Mouse (Mus musculus): Measurements from ENCODE around the gene Kif5a. TPM values are rescaled to one million over a fixed set of nuclear protein-coding genes. Genes with fewer than 3 reads are reported as not detected.
A peak's percentile ranks its signal among the peaks of the same experiment; 100 is the strongest.

Kif5a gene
- total RNA-seq, 1 experiment = 6.2 TPM

DNA sequence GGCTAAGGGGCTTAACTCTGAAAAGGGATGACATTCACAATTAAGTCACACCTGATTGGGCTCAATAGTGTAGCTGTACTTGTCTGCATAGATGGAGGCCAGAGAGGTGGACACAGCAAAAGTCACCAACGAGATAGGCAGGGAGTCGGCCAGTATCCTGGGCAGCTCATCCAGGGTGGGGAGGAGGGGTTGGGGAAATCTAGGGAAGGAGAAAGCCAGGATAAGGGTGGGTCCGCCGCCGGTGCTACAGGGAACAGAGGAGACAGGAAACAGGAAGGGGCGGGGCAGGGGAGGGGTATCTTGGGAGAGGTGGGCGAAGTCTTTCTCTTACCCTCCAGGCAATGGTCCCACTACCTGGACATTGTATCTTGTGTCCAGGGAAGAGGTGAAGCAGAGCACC lies 86.4 kb downstream of the Kif5a start:
- peaks cover 5 to 22% of the 10 kb centered on the region in 2 experiments for H3K4me1 ChIP-seq (ENCODE audit: control insufficient read depth in 2 of 2, insufficient read depth in 2 of 2, low read length in 2 of 2, poor library complexity in 1 of 2)
- no peaks in the 10 kb centered on the region for H3K9me3 ChIP-seq (ENCODE audit: control insufficient read depth, insufficient read depth, low read depth, low read length)
- no peak for DNase-seq (ENCODE audit: low read depth, low spot score)
- peak overlapping the region; percentile 42 to 62 for H3K4me3 ChIP-seq (ENCODE audit: insufficient read depth in 1 of 2, low read depth in 1 of 2, low read length in 2 of 2, poor library complexity in 1 of 2, severe bottlenecking in 1 of 2)
- H3K27ac ChIP-seq (ENCODE audit: insufficient read depth, low read depth, low read length, poor library complexity, severe bottlenecking) = no peak overlapping the region
- TF ChIP-seq ZC3H11A (IDR thresholded peaks at IDR 0.05; ENCODE audit: borderline replicate concordance, low read depth, low read length) (no peak), MAFK (IDR thresholded peaks at IDR 0.05; ENCODE audit: insufficient read depth, low read depth, low read length) (no peak), HCFC1 (IDR thresholded peaks at IDR 0.05; ENCODE audit: borderline replicate concordance, insufficient read depth, low read length) (no peak), ZNF384 (IDR thresholded peaks at IDR 0.05; ENCODE audit: low read depth, low read length) (no peak), CHD2 (IDR thresholded peaks at IDR 0.05; ENCODE audit: low read depth, low read length) (no peak)
- H3K36me3 ChIP-seq (ENCODE audit: control insufficient read depth, insufficient read depth, low read length, poor library complexity, severe bottlenecking) = no peaks in the 10 kb centered on the region
- in situ Hi-C loops (cut with MboI; ENCODE audit: low sequenced_read_pairs in 2 of 2, unreplicated experiment in 2 of 2) = no loop called here
- H3K9ac ChIP-seq (ENCODE audit: insufficient read depth, low read depth, low read length, poor library complexity, severe bottlenecking) = no peak overlapping the region

DNA sequence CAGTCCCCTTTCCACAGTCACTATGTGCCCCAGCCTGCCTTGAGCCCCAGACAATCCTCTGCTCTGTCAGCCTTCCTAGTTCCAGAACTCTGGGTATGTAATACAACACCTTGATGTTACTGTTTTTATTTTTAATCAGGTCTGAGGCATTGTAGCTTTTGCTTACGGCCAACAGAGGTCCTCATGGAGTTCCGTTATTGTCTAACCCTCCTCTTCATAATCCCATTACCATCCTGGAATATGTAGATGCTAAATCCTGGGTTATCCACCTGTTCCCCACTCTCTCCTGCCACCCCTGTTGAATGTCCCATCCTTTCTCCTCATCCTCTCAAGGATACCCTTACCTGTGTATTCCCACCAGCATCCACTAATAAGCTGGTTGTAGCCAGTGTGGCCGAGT lies 86.9 kb downstream of the Kif5a start:
- in situ Hi-C loops (cut with MboI; ENCODE audit: low sequenced_read_pairs in 2 of 2, unreplicated experiment in 2 of 2) = no loop called here
- no peak for DNase-seq (ENCODE audit: low read depth, low spot score)
- H3K27ac ChIP-seq (ENCODE audit: insufficient read depth, low read depth, low read length, poor library complexity, severe bottlenecking) = no peak overlapping the region
- TF ChIP-seq HCFC1 (IDR thresholded peaks at IDR 0.05; ENCODE audit: borderline replicate concordance, insufficient read depth, low read length) (no peak), ZC3H11A (IDR thresholded peaks at IDR 0.05; ENCODE audit: borderline replicate concordance, low read depth, low read length) (no peak)
- peak overlapping the region; percentile 42 to 62; a peak in 2 of 4 replicates for H3K4me3 ChIP-seq (ENCODE audit: insufficient read depth in 1 of 2, low read depth in 1 of 2, low read length in 2 of 2, poor library complexity in 1 of 2, severe bottlenecking in 1 of 2)
- H3K4me1 ChIP-seq (ENCODE audit: control insufficient read depth in 2 of 2, insufficient read depth in 2 of 2, low read length in 2 of 2, poor library complexity in 1 of 2) = peaks cover 8 to 23% of the 10 kb centered on the region in 2 experiments
- H3K36me3 ChIP-seq (ENCODE audit: control insufficient read depth, insufficient read depth, low read length, poor library complexity, severe bottlenecking) = no peaks in the 10 kb centered on the region
- no peaks in the 10 kb centered on the region for H3K9me3 ChIP-seq (ENCODE audit: control insufficient read depth, insufficient read depth, low read depth, low read length)
- no peak overlapping the region for H3K9ac ChIP-seq (ENCODE audit: insufficient read depth, low read depth, low read length, poor library complexity, severe bottlenecking)

Other genes with a start within 250 kb of the Kif5a start
- 52.8 and 60.9 TPM in 2 replicates for gene Tsfm, start 232.5 kb downstream of the Kif5a start, total RNA-seq (2012; rRNA removed)
- gene Mettl1, start 221.9 kb downstream of the Kif5a start, total RNA-seq (2012; rRNA removed) = 20.4 and 21.4 TPM in 2 replicates
- 0.11 and 0.49 TPM in 2 replicates for gene Eef1akmt3, start 221.8 kb downstream of the Kif5a start, total RNA-seq (2012; rRNA removed)
- gene Cyp27b1, start 215.1 kb downstream of the Kif5a start, total RNA-seq (2012; rRNA removed) = 0.40 and 0.74 TPM in 2 replicates
- gene March9, start 203.2 kb downstream of the Kif5a start, total RNA-seq (2012; rRNA removed) = 4.6 and 8.3 TPM in 2 replicates
- gene Cdk4, start 199.8 kb downstream of the Kif5a start, total RNA-seq (2012; rRNA removed) = 502 and 522 TPM in 2 replicates
- gene Tspan31, start 193.1 kb downstream of the Kif5a start, total RNA-seq (2012; rRNA removed) = 121 and 154 TPM in 2 replicates
- gene Agap2, start 188.1 kb downstream of the Kif5a start, total RNA-seq (2012; rRNA removed) = 1.4 and 2.0 TPM in 2 replicates
- 29.4 and 48.6 TPM in 2 replicates for gene Os9, start 142.2 kb downstream of the Kif5a start, total RNA-seq (2012; rRNA removed)
- 4.5 and 8.6 TPM in 2 replicates for gene B4galnt1, start 98.1 kb downstream of the Kif5a start, total RNA-seq (2012; rRNA removed)
- 7.4 and 12.2 TPM in 2 replicates for gene Slc26a10, start 82.7 kb downstream of the Kif5a start, total RNA-seq (2012; rRNA removed)
- 39.2 and 87.7 TPM in 2 replicates for gene Arhgef25, start 73.3 kb downstream of the Kif5a start, total RNA-seq (2012; rRNA removed)
- 29.5 and 75.5 TPM in 2 replicates for gene Dtx3, start 67.6 kb downstream of the Kif5a start, total RNA-seq (2012; rRNA removed)
- 41.7 and 47.4 TPM in 2 replicates for gene Pip4k2c, start 51.8 kb downstream of the Kif5a start, total RNA-seq (2012; rRNA removed)
- 139 and 157 TPM in 2 replicates for gene Dctn2, start 3.0 kb upstream of the Kif5a start, total RNA-seq (2012; rRNA removed)
- 15.8 and 18.0 TPM in 2 replicates for gene Mbd6, start 25.7 kb upstream of the Kif5a start, total RNA-seq (2012; rRNA removed)
- 206 and 377 TPM in 2 replicates for gene Mars, start 48.4 kb upstream of the Kif5a start, total RNA-seq (2012; rRNA removed)
- gene Arhgap9, start 58.6 kb upstream of the Kif5a start, total RNA-seq (2012; rRNA removed) = 2.6 and 5.1 TPM in 2 replicates
- gene Gli1, start 78.6 kb upstream of the Kif5a start, total RNA-seq (2012; rRNA removed) = 14.9 and 47.3 TPM in 2 replicates
- gene Inhbe, start 91.1 kb upstream of the Kif5a start, total RNA-seq (2012; rRNA removed) = 0.22 and 0.69 TPM in 2 replicates
- gene Inhbc, start 107.1 kb upstream of the Kif5a start, total RNA-seq (2012; rRNA removed) = 0.36 and 1.2 TPM in 2 replicates
- 25.5 and 26.1 TPM in 2 replicates for gene R3hdm2, start 117.0 kb upstream of the Kif5a start, total RNA-seq (2012; rRNA removed)
- 1.1 and 2.4 TPM in 2 replicates for gene Stac3, start 238.3 kb upstream of the Kif5a start, total RNA-seq (2012; rRNA removed)

All from ES-E14 (cell line).